ENCODE assay signal across 11 mouse cellular contexts in the genomic region with DNA sequence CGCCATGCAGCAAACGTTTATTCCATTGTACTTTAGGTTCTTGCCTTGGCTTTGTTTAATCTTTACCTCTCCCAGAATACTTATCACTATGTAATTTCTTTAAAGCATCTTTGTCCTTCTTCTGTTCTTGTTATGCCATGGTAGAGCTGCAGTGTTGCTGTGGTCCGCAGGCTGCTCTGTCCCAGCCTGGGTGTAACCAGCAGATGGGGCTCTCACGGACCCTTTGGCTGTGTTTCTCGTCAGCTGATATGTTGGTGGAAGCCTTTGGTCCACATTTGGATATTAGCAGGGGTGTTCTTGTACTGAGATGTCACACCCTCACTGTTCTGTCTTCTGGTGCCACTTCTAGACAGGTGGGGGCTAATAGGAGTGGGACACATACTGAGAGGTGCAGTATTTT.
DNase-seq lines count a peak whose midpoint lies in the region; ATAC-seq and TF ChIP-seq lines count a peak whose summit lies in the region.
"Had no signal": no experiment of that assay in that cellular context is flagged by ENCODE, and none has a peak within 500 bp of the region (broad histone marks: within the 10 kb centered on the region; RNA-seq: fewer than 3 reads in every experiment).

No protein-coding gene starts in this region.

- WGBS in lung, postnatal 0 days = 51% methylated on average over 5 of the region's 5 CpGs

- intact Hi-C loops in left cerebral cortex, adult 2 months (cut with DNase I) = no loop called here

- TF ChIP-seq EP300 in lung, postnatal 0 days (IDR thresholded peaks at IDR 0.05) = no peak

- no peak overlapping the region for H3K4me3 ChIP-seq in left cerebral cortex, adult 2 months
- H3K4me3 ChIP-seq in lung, postnatal 0 days (ENCODE audit: low read depth, low read length) = no peak overlapping the region
- H3K4me3 ChIP-seq: limb, embryonic 13.5 days had no signal

- H3K27me3 ChIP-seq in lung, postnatal 0 days (replicated peaks; ENCODE audit: insufficient read depth, low read length) = no peaks in the 10 kb centered on the region

- H3K36me3 ChIP-seq in lung, postnatal 0 days (ENCODE audit: insufficient read depth, low read length) = no peaks in the 10 kb centered on the region
- H3K36me3 ChIP-seq: limb, embryonic 13.5 days had no signal

- no peak overlapping the region for H3K27ac ChIP-seq in left cerebral cortex, adult 2 months
- no peak overlapping the region for H3K27ac ChIP-seq in lung, postnatal 0 days (ENCODE audit: low read length)
- H3K27ac ChIP-seq: limb, embryonic 13.5 days had no signal

- no peaks in the 10 kb centered on the region for H3K9me3 ChIP-seq in lung, postnatal 0 days (ENCODE audit: low read length)
- H3K9me3 ChIP-seq: limb, embryonic 13.5 days had no signal

- DNase-seq in cerebellum, postnatal 14 days = peak; percentile 23 to 31
- DNase-seq in left cerebral cortex, adult 2 months (ENCODE audit: extremely low spot score in 1 of 2, low spot score in 2 of 2) = no peak
- no peak for DNase-seq in left cerebral cortex, adult 11 months (ENCODE audit: low spot score)
- peak; percentile 32 for DNase-seq in A20 (ENCODE audit: low read depth, low spot score)
- no peak for DNase-seq in lung, postnatal 0 days (ENCODE audit: low spot score)
- no peak for DNase-seq in left cerebral cortex, adult 9 months (ENCODE audit: low spot score in 2 of 2)
- no peak for DNase-seq in right cerebral cortex, postnatal 10 days (ENCODE audit: low spot score in 2 of 2)
- DNase-seq: adrenal gland, postnatal 14 days; gastrocnemius, postnatal 10 days had no signal

- ATAC-seq in cerebellum, adult (ENCODE audit: insufficient number of reproducible peaks, low FRiP score, low TSS enrichment) = no peak
- no peak for ATAC-seq in lung, postnatal 0 days

- no peak overlapping the region for H3K4me2 ChIP-seq in lung, postnatal 0 days (replicated peaks; ENCODE audit: low read depth, low read length)
- H3K4me2 ChIP-seq: limb, embryonic 13.5 days had no signal

- H3K9ac ChIP-seq in lung, postnatal 0 days (replicated peaks; ENCODE audit: low read depth) = no peak overlapping the region
- H3K9ac ChIP-seq: limb, embryonic 13.5 days had no signal

- peak; percentile 22 for TF ChIP-seq CTCF in left cerebral cortex, adult 2 months (IDR thresholded peaks at IDR 0.05)
- TF ChIP-seq CTCF in lung, postnatal 0 days (IDR thresholded peaks at IDR 0.05) = peak; percentile 46

- no peaks in the 10 kb centered on the region for H3K4me1 ChIP-seq in lung, postnatal 0 days (ENCODE audit: insufficient read depth, low read depth, low read length)
- H3K4me1 ChIP-seq: limb, embryonic 13.5 days had no signal

Comparison
In these comparisons a context has a peak if more than half of its experiments do, and no peak if none do; other contexts are left out.
1. DNase-seq: peak in cerebellum, postnatal 14 days (2 of 2) and A20 (single experiment); none in left cerebral cortex, adult 2 months (0 of 2), left cerebral cortex, adult 11 months (single experiment), lung, postnatal 0 days (single experiment), left cerebral cortex, adult 9 months (0 of 2) and right cerebral cortex, postnatal 10 days (0 of 2).